Mouse (Mus musculus): ENCODE data around the gene Msi2.

- TF ChIP-seq CTCF (IDR thresholded peaks at IDR 0.05; ENCODE audit: extremely low read depth, insufficient read depth, insufficient read length, insufficient replicate concordance) = no peak
- TF ChIP-seq POLR2A (IDR thresholded peaks at IDR 0.05; ENCODE audit: low read depth, low read length) = no peak
These were observed 311.9 kb downstream of the Msi2 start for GRCm38 (mm10) chr11:88406408-88406915.
